Mouse (Mus musculus): Measurements from ENCODE around the gene Lims1.
A peak's percentile ranks its signal among the peaks of the same experiment; 100 is the strongest.

Gene Lims1

GRCm38 (mm10) chr10:58383761-58384160 is 60.5 kb downstream of the Lims1 start:
- DNase-seq (ENCODE audit: low spot score), result no peak

- DNase-seq (ENCODE audit: low spot score), result no peak
Observed at GRCm38 (mm10) chr10:58385629-58386028, 62.4 kb downstream of the Lims1 start.

- DNase-seq (ENCODE audit: low spot score), result no peak
Observed at GRCm38 (mm10) chr10:58386997-58387396, 63.7 kb downstream of the Lims1 start.

GRCm38 (mm10) chr10:58388648-58389047 is 65.4 kb downstream of the Lims1 start:
- DNase-seq (ENCODE audit: low spot score), result no peak

GRCm38 (mm10) chr10:58389151-58389550 is 65.9 kb downstream of the Lims1 start:
- DNase-seq (ENCODE audit: low spot score), result no peak

GRCm38 (mm10) chr10:58392435-58392834 is 69.2 kb downstream of the Lims1 start:
- DNase-seq (ENCODE audit: low spot score), result no peak

- DNase-seq (ENCODE audit: low spot score), result no peak
Observed at GRCm38 (mm10) chr10:58393026-58394014, 70.1 kb downstream of the Lims1 start.

- DNase-seq (ENCODE audit: low spot score), result no peak
Observed at GRCm38 (mm10) chr10:58394170-58394569, 70.9 kb downstream of the Lims1 start.

- no peak for DNase-seq (ENCODE audit: low spot score)
Observed at GRCm38 (mm10) chr10:58395315-58395714, 72.0 kb downstream of the Lims1 start.

GRCm38 (mm10) chr10:58395723-58396122 is 72.5 kb downstream of the Lims1 start:
- DNase-seq (ENCODE audit: low spot score), result no peak

GRCm38 (mm10) chr10:58396600-58396999 is 73.3 kb downstream of the Lims1 start:
- no peak for DNase-seq (ENCODE audit: low spot score)

GRCm38 (mm10) chr10:58398941-58399340 is 75.7 kb downstream of the Lims1 start:
- DNase-seq (ENCODE audit: low spot score), result no peak

GRCm38 (mm10) chr10:58401838-58402237 is 78.6 kb downstream of the Lims1 start:
- no peak for DNase-seq (ENCODE audit: low spot score)

GRCm38 (mm10) chr10:58404639-58405038 is 81.4 kb downstream of the Lims1 start:
- no peak for DNase-seq (ENCODE audit: low spot score)

- no peak for DNase-seq (ENCODE audit: low spot score)
Observed at GRCm38 (mm10) chr10:58405285-58405948, 82.2 kb downstream of the Lims1 start.

- no peak for DNase-seq (ENCODE audit: low spot score)
Observed at GRCm38 (mm10) chr10:58405949-58406305, 82.7 kb downstream of the Lims1 start.

GRCm38 (mm10) chr10:58412331-58412730 is 89.1 kb downstream of the Lims1 start:
- DNase-seq (ENCODE audit: low spot score), result no peak

GRCm38 (mm10) chr10:58412852-58413251 is 89.6 kb downstream of the Lims1 start:
- DNase-seq (ENCODE audit: low spot score), result no peak

GRCm38 (mm10) chr10:58416702-58417101 is 93.4 kb downstream of the Lims1 start:
- no peak for DNase-seq (ENCODE audit: low spot score)

GRCm38 (mm10) chr10:58418290-58418971 is 95.2 kb downstream of the Lims1 start:
- no peak for DNase-seq (ENCODE audit: low spot score)

- no peak for DNase-seq (ENCODE audit: low spot score)
Observed at GRCm38 (mm10) chr10:58427930-58428329, 104.7 kb downstream of the Lims1 start.

- peak; percentile 7 for DNase-seq (ENCODE audit: low spot score)
Observed at GRCm38 (mm10) chr10:58445850-58446249, 122.6 kb downstream of the Lims1 start.

Data from urinary bladder, postnatal 14 days (tissue).